ENCODE assay signal across 8 mouse cellular contexts in the genomic region with DNA sequence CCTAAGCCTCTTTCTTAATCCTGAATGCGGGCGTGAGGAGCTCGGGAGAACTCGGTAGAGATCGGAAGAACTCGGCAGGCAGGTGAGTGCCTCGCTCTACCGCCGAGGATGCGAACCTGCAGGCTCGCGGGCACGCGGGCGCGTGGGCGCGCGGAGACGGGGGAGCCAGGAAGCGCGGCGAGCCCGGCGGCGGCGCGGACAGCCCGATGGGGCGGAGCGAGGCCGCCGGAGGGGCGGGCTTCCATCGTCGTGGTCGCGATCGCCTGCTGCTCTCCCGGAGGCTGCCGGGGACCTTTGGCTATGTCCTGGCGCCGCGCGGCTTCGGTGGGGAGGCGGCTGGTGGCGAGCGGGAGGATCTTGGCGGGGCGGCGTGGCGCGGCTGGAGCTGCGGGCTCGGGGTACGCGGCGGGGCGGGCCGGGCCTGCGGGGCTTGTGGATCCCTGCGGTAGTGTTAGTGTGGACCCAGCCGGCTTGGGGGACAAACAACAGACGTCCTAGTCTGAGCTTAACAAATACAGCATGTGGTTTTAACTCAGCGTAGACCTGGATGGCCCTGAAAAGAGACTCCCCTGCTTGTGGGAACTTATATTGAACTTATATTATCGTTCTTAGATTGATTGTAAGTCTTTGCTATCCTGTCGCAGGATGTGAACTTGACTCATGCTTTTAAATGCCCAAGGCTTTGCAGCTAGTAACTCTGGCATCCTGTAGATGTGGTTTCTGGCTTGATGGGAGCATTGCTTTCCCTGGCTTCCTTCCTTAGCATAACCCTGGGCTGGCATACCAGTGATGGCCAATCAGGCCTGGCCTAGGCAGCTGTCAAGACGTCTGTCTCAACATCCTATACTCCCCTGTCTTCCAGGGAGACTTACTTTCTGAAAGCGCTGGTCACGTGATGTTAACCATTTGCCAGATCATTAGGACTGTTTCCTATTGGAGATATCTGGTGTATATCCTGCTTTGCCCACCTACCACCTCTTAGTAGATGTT. TPM values are rescaled to one million over a fixed set of nuclear protein-coding genes. Genes with fewer than 3 reads are reported as not detected.
DNase-seq lines count a peak whose midpoint lies in the region; ATAC-seq lines count a peak whose summit lies in the region.

No protein-coding gene starts in this region.

- H3K4me3 ChIP-seq in intestine, embryonic 14.5 days (ENCODE audit: low read depth, low read length): peak overlapping the region; percentile 72

- intact Hi-C loops in left cerebral cortex, postnatal 14 days (cut with DNase I): loop anchor here (1.0 kb wide), 1 partner anchor 37 kb away; a partner anchor contains a TSS

- H3K27ac ChIP-seq in intestine, embryonic 14.5 days (ENCODE audit: low read depth): peak overlapping the region; percentile 14

- peak; percentile 83 to 86 for DNase-seq in adrenal gland, adult 18-20 months (ENCODE audit: low spot score in 2 of 2)
- DNase-seq in embryo, embryonic 11 days: peak; percentile 91
- DNase-seq in gastrocnemius, postnatal 25 days: peak; percentile 84
- peak; percentile 92 for DNase-seq in intestine, embryonic 14.5 days (ENCODE audit: low spot score)
- peak; percentile 91 to 92 for DNase-seq in left cerebral cortex, postnatal 14 days (ENCODE audit: low spot score in 2 of 2)
- DNase-seq in mesoderm, embryonic 11.5 days (ENCODE audit: low read depth, low spot score): peak; percentile 80
- peak; percentile 88 to 89 for DNase-seq in right cerebral cortex, postnatal 36 days (ENCODE audit: low spot score in 2 of 2)
- DNase-seq in yolk sac, embryonic 10.5 days (ENCODE audit: low spot score): peak; percentile 88

- no peaks in the 10 kb centered on the region for H3K27me3 ChIP-seq in intestine, embryonic 14.5 days (replicated peaks; ENCODE audit: control insufficient read depth, insufficient read depth, low read length)

- H3K4me1 ChIP-seq in intestine, embryonic 14.5 days (replicated peaks; ENCODE audit: control insufficient read depth, insufficient read depth, low read length): no peaks in the 10 kb centered on the region; the same call in 1 of the 2 replicates

- ATAC-seq in intestine, embryonic 14.5 days (replicated peaks; ENCODE audit: low FRiP score, low TSS enrichment, low read depth): peak; percentile 89

- H3K36me3 ChIP-seq in intestine, embryonic 14.5 days (ENCODE audit: control insufficient read depth, insufficient read depth, low read length): peaks cover 20% of the 10 kb centered on the region

- H3K9me3 ChIP-seq in intestine, embryonic 14.5 days (ENCODE audit: control insufficient read depth, low read length): no peaks in the 10 kb centered on the region

- H3K4me2 ChIP-seq in intestine, embryonic 14.5 days (ENCODE audit: low read length): peak overlapping the region; percentile 71

- under 1% methylated on average over 70 of the region's 71 CpGs for WGBS in intestine, embryonic 14.5 days

- peak overlapping the region; percentile 75 for H3K9ac ChIP-seq in intestine, embryonic 14.5 days (ENCODE audit: low read length)

RNA-seq across cellular contexts. Expression of a gene that starts 23.5 kb away (rescaled TPM):
- total RNA-seq in adrenal gland, adult 18-20 months (2021): 10 to 100 TPM; 87.0 to 93.1 TPM
- 10 to 100 TPM; 73.2 to 79.5 TPM for total RNA-seq in gastrocnemius, postnatal 25 days (2021)
- 57.6 and 63.7 TPM in 2 replicates for polyA plus RNA-seq in intestine, embryonic 14.5 days (2014; fragmentation: Nextera tagmentation; extraction: Ambion mirVana)
- total RNA-seq in left cerebral cortex, postnatal 14 days (2021): 100 to 1,000 TPM; 117 to 118 TPM

RNA-seq across cellular contexts. Expression of a gene that starts 37.0 kb away (rescaled TPM):
- 100 to 1,000 TPM in 1 of 2 experiments, 10 to 100 TPM in 1; 87.0 to 102 TPM for total RNA-seq in adrenal gland, adult 18-20 months (2021)
- total RNA-seq in gastrocnemius, postnatal 25 days (2021): 10 to 100 TPM; 36.0 to 36.6 TPM
- polyA plus RNA-seq in intestine, embryonic 14.5 days (2014; fragmentation: Nextera tagmentation; extraction: Ambion mirVana): 18.1 and 22.8 TPM in 2 replicates
- total RNA-seq in left cerebral cortex, postnatal 14 days (2021): 10 to 100 TPM; 52.6 to 53.1 TPM

RNA-seq across cellular contexts. Expression of a gene that starts 37.2 kb away (rescaled TPM):
- total RNA-seq in adrenal gland, adult 18-20 months (2021): 10 to 100 TPM; 13.1 to 13.2 TPM
- 1 to 10 TPM; 2.5 to 3.1 TPM for total RNA-seq in gastrocnemius, postnatal 25 days (2021)
- polyA plus RNA-seq in intestine, embryonic 14.5 days (2014; fragmentation: Nextera tagmentation; extraction: Ambion mirVana): 13.8 and 15.0 TPM in 2 replicates
- 10 to 100 TPM; 26.7 to 27.7 TPM for total RNA-seq in left cerebral cortex, postnatal 14 days (2021)

RNA-seq across cellular contexts. Expression of a gene that starts 37.4 kb away (rescaled TPM):
- 10 to 100 TPM; 18.8 to 26.6 TPM for total RNA-seq in adrenal gland, adult 18-20 months (2021)
- 10 to 100 TPM; 23.3 to 23.9 TPM for total RNA-seq in gastrocnemius, postnatal 25 days (2021)
- 75.3 and 81.8 TPM in 2 replicates for polyA plus RNA-seq in intestine, embryonic 14.5 days (2014; fragmentation: Nextera tagmentation; extraction: Ambion mirVana)
- 10 to 100 TPM; 35.5 to 36.2 TPM for total RNA-seq in left cerebral cortex, postnatal 14 days (2021)

Comparison
In these comparisons a context has a peak if more than half of its experiments do, and no peak if none do; other contexts are left out.
1. Peak in every context shown above with its lines: DNase-seq, ATAC-seq, H3K4me3 ChIP-seq and H3K27ac ChIP-seq.